Mouse (Mus musculus) cerebellum, adult 18-20 months (tissue): ENCODE measurements around the gene Ddx4.

Experiments
- DNase-seq, 2 experiments: peaks; one replicate each; pipeline ENCODE4 v3.0.0; 2021

Ddx4 gene

DNA sequence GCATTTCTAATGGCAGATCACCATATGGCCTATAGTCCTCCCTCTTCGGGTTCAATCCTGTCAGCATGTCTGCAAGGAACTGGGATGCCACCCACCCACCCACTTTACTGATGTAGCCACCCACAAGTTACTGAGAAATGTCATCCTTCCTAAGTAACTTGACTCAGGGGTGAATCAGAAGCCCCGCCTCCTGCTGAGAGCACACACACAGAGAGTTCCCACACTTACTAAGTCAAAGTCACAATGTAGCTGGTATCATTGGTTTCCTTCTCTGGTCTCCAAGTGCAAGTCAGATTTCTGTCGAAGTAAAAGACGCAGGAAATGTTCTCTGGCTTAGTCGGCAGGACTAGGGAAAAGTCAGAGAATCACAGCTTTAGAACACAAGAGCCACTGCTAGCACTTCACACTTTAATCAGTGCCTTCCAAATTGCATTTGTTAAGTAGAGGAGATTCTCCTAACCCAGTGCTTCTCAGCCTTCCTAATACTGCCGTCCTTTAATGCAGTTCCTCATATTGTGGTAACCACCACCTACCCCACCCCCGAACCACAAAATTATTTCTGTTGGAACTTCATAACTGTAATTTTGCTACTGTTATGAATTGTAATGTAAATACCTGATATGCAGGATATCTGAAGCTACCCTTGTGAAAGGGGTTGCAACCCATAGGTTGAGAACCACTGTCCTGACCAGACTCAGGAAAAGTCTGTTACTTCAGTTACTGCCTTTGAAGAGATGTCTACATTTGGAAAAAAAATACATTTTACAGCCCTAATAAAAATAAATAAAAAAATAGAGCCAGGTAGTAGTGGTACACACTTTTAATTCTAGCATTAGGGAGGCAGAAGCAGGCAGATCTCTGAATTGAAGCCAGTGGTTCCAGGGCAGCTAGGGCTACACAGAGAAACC is 100.4 kb downstream of the Ddx4 start:
- no peak for DNase-seq
